Mouse (Mus musculus) mesoderm, embryonic 11.5 days (tissue): ENCODE measurements around the gene Serpinf1.
A peak's percentile ranks its signal among the peaks of the same experiment; 100 is the strongest.

ENCODE experiments used
- DNase-seq: peaks from one replicate; pipeline ENCODE4 v3.0.0-alpha.2; 2012; ENCODE audit warnings: low read depth, low spot score

Gene Serpinf1

GRCm38 (mm10) chr11:75455041-75455736 lies 32.7 kb upstream of the Serpinf1 start:
- no peak for DNase-seq

- peak; percentile 93 for DNase-seq
These were observed 31.8 kb upstream of the Serpinf1 start, which contains the start of gene Wdr81 for GRCm38 (mm10) chr11:75453991-75454930. TSS of gene Wdr81 (minus strand) at chr11:75454717.

- no peak for DNase-seq
These were observed 30.5 kb upstream of the Serpinf1 start for GRCm38 (mm10) chr11:75452812-75453557.

GRCm38 (mm10) chr11:75452081-75452480 lies 29.6 kb upstream of the Serpinf1 start:
- no peak for DNase-seq

- no peak for DNase-seq
These were observed 28.4 kb upstream of the Serpinf1 start for GRCm38 (mm10) chr11:75450936-75451335.

- no peak for DNase-seq
These were observed 27.9 kb upstream of the Serpinf1 start for GRCm38 (mm10) chr11:75450304-75450908.

GRCm38 (mm10) chr11:75449695-75450094 lies 27.2 kb upstream of the Serpinf1 start:
- no peak for DNase-seq

- no peak for DNase-seq
These were observed 26.1 kb upstream of the Serpinf1 start for GRCm38 (mm10) chr11:75448575-75448974.

GRCm38 (mm10) chr11:75443711-75444110 lies 21.2 kb upstream of the Serpinf1 start:
- DNase-seq = peak; percentile 30

- DNase-seq = no peak
These were observed 19.1 kb upstream of the Serpinf1 start for GRCm38 (mm10) chr11:75441601-75442000.

- DNase-seq = no peak
These were observed 18.5 kb upstream of the Serpinf1 start for GRCm38 (mm10) chr11:75441034-75441433.

- no peak for DNase-seq
These were observed 17.4 kb upstream of the Serpinf1 start for GRCm38 (mm10) chr11:75439951-75440350.

GRCm38 (mm10) chr11:75439363-75439762 lies 16.9 kb upstream of the Serpinf1 start, which contains the start of gene Serpinf2:
TSS of gene Serpinf2 (minus strand) at chr11:75439591.
- DNase-seq = no peak

GRCm38 (mm10) chr11:75438804-75439203 lies 16.3 kb upstream of the Serpinf1 start:
- DNase-seq = no peak

GRCm38 (mm10) chr11:75438194-75438593 lies 15.7 kb upstream of the Serpinf1 start:
- no peak for DNase-seq

- DNase-seq = no peak
These were observed 11.6 kb upstream of the Serpinf1 start for GRCm38 (mm10) chr11:75434138-75434537.

GRCm38 (mm10) chr11:75431307-75431706 lies 8.8 kb upstream of the Serpinf1 start:
- no peak for DNase-seq

GRCm38 (mm10) chr11:75429019-75429705 lies 6.7 kb upstream of the Serpinf1 start:
- DNase-seq = no peak

GRCm38 (mm10) chr11:75424459-75424858 lies 2.0 kb upstream of the Serpinf1 start:
- DNase-seq = no peak

- no peak for DNase-seq
These were observed 1.5 kb upstream of the Serpinf1 start for GRCm38 (mm10) chr11:75424033-75424432.

- no peak for DNase-seq
These were observed 590 bp upstream of the Serpinf1 start for GRCm38 (mm10) chr11:75423091-75423490.
